Mouse (Mus musculus) liver, adult 2 months (tissue): ENCODE data around the gene Kdelr3. TPM values are rescaled to one million over a fixed set of nuclear protein-coding genes. Genes with fewer than 3 reads are reported as not detected.

Experiments used
- DNase-seq: peaks from one replicate; pipeline ENCODE4 v3.0.0-alpha.2; 2011; ENCODE audit warnings: low read depth, low spot score; ENCODE audit errors: extremely low read depth
- H3K27ac ChIP-seq: fragments of 200-500 bp; replicated peaks from 2 replicates; pipeline ENCODE4 v1.5.1; 2012; ENCODE audit warnings: low read depth, mild to moderate bottlenecking, control low read depth, inconsistent platforms, low read length; ENCODE audit not compliant: insufficient read depth
- H3K27me3 ChIP-seq: fragments of 200-500 bp; 2 replicates; pipeline ENCODE4 v1.6.1; 2012; ENCODE audit warnings: mild to moderate bottlenecking, moderate library complexity, low read length, inconsistent platforms; ENCODE audit not compliant: control insufficient read depth, insufficient read depth
- H3K36me3 ChIP-seq: fragments of 200-500 bp; 2 replicates; pipeline ENCODE4 v1.6.1; 2012; ENCODE audit warnings: low read length, inconsistent platforms; ENCODE audit not compliant: control insufficient read depth, insufficient read depth
- H3K4me1 ChIP-seq: fragments of 200-500 bp; 2 replicates; pipeline ENCODE4 v1.6.1; 2011; ENCODE audit warnings: low read length; ENCODE audit not compliant: control insufficient read depth, insufficient read depth
- H3K4me3 ChIP-seq: fragments of 200-500 bp; 2 replicates; pipeline ENCODE4 v1.5.1; 2011; ENCODE audit warnings: low read depth, mild to moderate bottlenecking, control low read depth, low read length, moderate library complexity; ENCODE audit not compliant: insufficient read depth
- H3K79me2 ChIP-seq: fragments of 200-500 bp; 2 replicates; pipeline ENCODE4 v1.6.1; 2012; ENCODE audit warnings: inconsistent platforms, mild to moderate bottlenecking, low read length, moderate library complexity; ENCODE audit not compliant: control insufficient read depth, insufficient read depth
- H3K9ac ChIP-seq: fragments of 200-500 bp; 2 replicates; pipeline ENCODE4 v1.6.1; 2012; ENCODE audit warnings: low read depth, mild to moderate bottlenecking, control low read depth, inconsistent platforms, low read length
- CTCF ChIP-seq: fragments of 200-500 bp; IDR thresholded peaks from 2 replicates; pipeline ENCODE4 v1.5.1; 2011; ENCODE audit warnings: low read depth, low read length, control low read depth
- POLR2A ChIP-seq: fragments of 200-500 bp; IDR thresholded peaks from 2 replicates; pipeline ENCODE4 v1.6.1; 2011; ENCODE audit warnings: low read length, control low read depth; ENCODE audit not compliant: insufficient read depth; ENCODE audit errors: extremely low read depth
- WGBS: fragments of 180-500 bp; shearing (Covaris S2); methylation state at CpG from one replicate; pipeline ENCODE4 v1.1.7; 2018; 5-methylcytosine and 5-hydroxymethylcytosine counted together
- polyA plus RNA-seq: library from polyadenylated mRNA; depleted of rRNA; stranded (reverse); fragments of >200 nt; gene quantifications from 2 replicates; pipeline ENCODE4 v1.2.3, GENCODE M21; 2012
- total RNA-seq: library from RNA; depleted of rRNA; stranded (reverse); fragments of >200 nt; gene quantifications from 2 replicates; pipeline ENCODE4 v1.2.3, GENCODE M21; 2014

The Kdelr3 gene
- total and polyA plus RNA-seq, 2 experiments: 0.67 to 0.83 TPM

DNA sequence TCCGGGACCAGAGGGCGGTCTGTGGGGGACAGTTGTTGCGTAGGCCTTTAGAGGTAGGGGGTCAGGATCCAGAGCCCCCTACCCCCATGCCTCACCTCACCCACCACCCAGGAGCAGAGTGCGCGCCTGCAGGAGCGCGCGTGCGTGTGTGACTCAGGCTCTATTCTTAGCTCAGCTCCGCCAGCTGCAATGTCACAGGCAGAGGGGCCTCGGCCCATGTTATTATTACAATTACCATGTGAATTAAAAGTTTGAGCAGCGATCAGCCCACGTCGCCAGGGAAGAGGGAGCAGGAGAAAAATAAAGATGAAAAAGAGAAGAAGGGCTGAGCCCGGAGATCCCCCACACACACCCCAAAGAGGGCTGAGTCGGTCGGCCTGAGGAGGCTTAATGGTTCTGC lies 16.1 kb upstream of the Kdelr3 start:
- Histone ChIP-seq H3K4me3 (no peak overlapping the region), H3K36me3 (no peaks in the 10 kb centered on the region), H3K27ac (no peak overlapping the region), H3K79me2 (no peaks in the 10 kb centered on the region), H3K9ac (no peak overlapping the region), H3K27me3 (peaks cover 12% of the 10 kb centered on the region), H3K4me1 (no peaks in the 10 kb centered on the region; the same call in 1 of the 2 replicates)
- TF ChIP-seq POLR2A (no peak), CTCF (no peak)
- WGBS: 83% methylated on average over 17 of the region's 17 CpGs
- DNase-seq: no peak

GRCm38 (mm10) chr15:79502891-79503341 lies 13.3 kb upstream of the Kdelr3 start:
- no peak overlapping the region for H3K4me3 ChIP-seq
- H3K27ac ChIP-seq: no peak overlapping the region
- H3K27me3 ChIP-seq: peaks cover 21% of the 10 kb centered on the region
- WGBS: 25% methylated on average over 18 of the region's 18 CpGs
- no peaks in the 10 kb centered on the region for H3K36me3 ChIP-seq
- no peak for DNase-seq
- no peaks in the 10 kb centered on the region; the same call in 1 of the 2 replicates for H3K4me1 ChIP-seq
- TF ChIP-seq CTCF: no peak
- no peak for TF ChIP-seq POLR2A
- H3K79me2 ChIP-seq: no peaks in the 10 kb centered on the region
- H3K9ac ChIP-seq: no peak overlapping the region

DNA sequence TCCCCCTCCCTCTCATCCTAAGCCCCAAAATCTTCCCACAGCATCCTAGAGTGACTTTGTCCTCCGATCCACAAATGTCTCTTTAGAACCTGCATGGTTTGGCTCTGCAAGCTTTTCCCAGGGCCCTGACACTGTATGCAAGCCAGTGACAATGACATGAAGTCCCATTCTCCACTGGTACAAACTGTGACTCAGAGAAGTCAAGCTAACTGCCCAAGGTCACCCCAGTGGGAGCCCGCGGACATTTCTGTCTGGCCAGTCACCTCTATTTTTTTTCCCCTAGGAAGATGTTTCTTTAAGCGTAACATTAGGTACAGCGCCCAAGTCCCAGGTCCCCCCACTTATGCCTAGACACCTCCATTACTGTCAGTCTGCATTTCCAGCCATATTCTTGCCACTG lies 12.8 kb upstream of the Kdelr3 start:
- Histone ChIP-seq H3K36me3 (no peaks in the 10 kb centered on the region), H3K79me2 (no peaks in the 10 kb centered on the region), H3K27ac (no peak overlapping the region), H3K9ac (no peak overlapping the region), H3K4me1 (no peaks in the 10 kb centered on the region; the same call in 1 of the 2 replicates), H3K27me3 (peaks cover 21% of the 10 kb centered on the region), H3K4me3 (no peak overlapping the region)
- no peak for TF ChIP-seq POLR2A
- no peak for TF ChIP-seq CTCF
- 57% methylated on average over 5 of the region's 5 CpGs for WGBS
- no peak for DNase-seq

DNA sequence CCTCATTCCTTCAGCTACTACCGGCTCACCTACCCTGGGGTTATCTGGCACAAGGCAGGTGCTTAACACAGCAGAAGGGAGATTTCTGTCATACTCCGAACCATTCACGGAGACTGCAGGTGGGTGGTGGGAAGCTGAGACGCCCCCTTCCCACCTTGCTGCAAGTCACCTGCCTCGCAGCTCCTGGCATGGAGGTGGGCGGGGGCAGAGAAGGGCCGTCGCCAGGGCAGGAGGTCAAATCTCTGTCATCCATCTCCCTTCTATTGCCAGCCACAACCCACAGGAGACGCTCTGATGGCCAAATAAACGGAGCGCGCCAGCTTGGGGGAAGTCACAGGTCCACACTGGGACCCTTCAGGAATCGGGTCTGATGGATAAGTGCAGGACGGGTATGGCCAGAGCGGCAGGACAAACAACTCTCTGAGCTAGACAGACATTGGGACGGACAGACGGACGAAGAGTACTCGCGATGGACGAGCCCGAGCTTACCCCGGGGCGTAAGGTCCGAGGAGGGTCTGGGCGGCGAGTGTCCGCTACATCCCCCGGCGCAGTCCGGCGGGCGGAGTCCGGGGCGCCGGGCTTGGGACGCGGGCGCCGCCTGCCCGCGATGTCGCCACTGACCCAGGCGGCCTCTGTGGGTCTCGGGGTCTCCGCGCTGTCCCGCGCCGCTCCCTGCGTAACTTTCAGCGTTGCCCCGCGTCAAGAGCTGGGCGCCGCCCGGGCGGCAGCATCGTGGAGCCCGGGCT lies 11.3 kb upstream of the Kdelr3 start, which contains the start of gene Kcnj4:
Kcnj4 (minus strand) TSS at position 535 of the 746 bp plus-strand sequence.
- DNase-seq: no peak
- H3K9ac ChIP-seq: no peak within 1 kb of the TSS; the same call in 1 of the 2 replicates
- no peaks in the 10 kb centered on the region for H3K36me3 ChIP-seq
- H3K27ac ChIP-seq: no peak within 1 kb of the TSS
- H3K4me3 ChIP-seq: peak within 1 kb of the TSS; percentile 27; the same call in 1 of the 2 replicates
- TF ChIP-seq CTCF (no peak), POLR2A (no peak)
- peaks cover 21% of the 10 kb centered on the region for H3K27me3 ChIP-seq
- H3K79me2 ChIP-seq: no peaks in the 10 kb centered on the region
- H3K4me1 ChIP-seq: no peaks in the 10 kb centered on the region; the same call in 1 of the 2 replicates
- 4% methylated on average over 58 of the region's 60 CpGs for WGBS

DNA sequence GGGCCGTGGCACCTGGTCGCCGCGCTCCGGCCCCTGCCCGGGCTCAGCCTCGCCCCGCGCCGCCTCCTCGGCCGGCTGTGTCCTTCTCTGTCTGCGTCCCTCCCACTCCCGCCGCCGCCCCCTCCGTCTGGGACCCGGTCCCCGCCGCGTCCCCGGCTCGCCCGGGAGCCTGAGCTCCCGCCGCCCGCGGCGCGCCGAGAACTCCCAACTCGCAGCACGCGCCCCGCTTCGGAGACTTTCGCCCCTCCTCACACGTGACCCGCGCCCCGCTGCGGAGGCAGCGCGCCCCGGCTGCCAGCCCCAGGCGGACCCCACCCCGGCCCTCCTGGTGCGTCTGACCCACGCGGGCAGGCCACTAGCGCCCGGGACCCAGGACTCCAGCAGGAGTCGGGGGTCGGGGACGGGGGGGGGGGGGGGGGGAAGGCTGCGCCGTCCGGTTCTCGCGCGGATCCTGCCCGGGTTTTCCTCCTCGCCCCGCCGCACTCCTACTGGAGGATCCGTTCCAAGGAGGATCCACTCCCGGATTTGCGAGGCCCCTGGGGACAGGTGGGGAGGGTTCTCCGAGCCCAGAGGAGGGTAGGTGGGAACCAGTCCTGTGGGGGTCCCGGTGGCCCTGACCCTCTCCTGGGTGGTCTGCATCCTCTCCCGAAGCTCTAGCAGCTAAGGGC lies 10.5 kb upstream of the Kdelr3 start:
- Histone ChIP-seq H3K79me2 (no peaks in the 10 kb centered on the region), H3K27ac (no peak overlapping the region), H3K36me3 (no peaks in the 10 kb centered on the region), H3K9ac (no peak overlapping the region; the same call in 1 of the 2 replicates), H3K4me1 (no peaks in the 10 kb centered on the region; the same call in 1 of the 2 replicates), H3K4me3 (peak overlapping the region; percentile 27; the same call in 1 of the 2 replicates), H3K27me3 (peaks cover 28% of the 10 kb centered on the region)
- no peak for DNase-seq
- TF ChIP-seq CTCF: no peak
- TF ChIP-seq POLR2A: no peak
- WGBS: 2% methylated on average over 58 of the region's 71 CpGs

DNA sequence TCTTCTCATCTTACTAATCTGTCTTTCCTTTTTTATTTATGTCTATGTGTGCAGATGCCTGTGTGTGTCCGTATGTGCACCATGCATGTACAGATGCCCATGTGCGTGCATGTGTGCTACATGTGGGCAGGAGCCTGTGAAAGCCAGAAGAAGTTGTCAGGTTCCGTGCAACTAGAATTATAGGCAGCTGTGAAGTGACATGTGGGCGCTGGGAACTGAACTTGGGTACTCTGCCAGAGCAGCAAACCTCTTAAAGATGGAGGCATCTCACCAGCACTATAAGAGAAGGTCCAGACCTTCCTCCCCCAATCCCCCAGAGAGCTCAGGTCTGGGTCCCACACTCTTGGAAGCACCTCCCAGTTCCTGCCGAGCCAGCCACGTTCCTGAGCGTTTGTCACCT lies 9.8 kb upstream of the Kdelr3 start:
- no peak for DNase-seq
- TF ChIP-seq CTCF: no peak
- no peak for TF ChIP-seq POLR2A
- Histone ChIP-seq H3K4me3 (no peak overlapping the region), H3K36me3 (no peaks in the 10 kb centered on the region), H3K4me1 (no peaks in the 10 kb centered on the region; the same call in 1 of the 2 replicates), H3K27me3 (peaks cover 34% of the 10 kb centered on the region), H3K79me2 (no peaks in the 10 kb centered on the region), H3K27ac (no peak overlapping the region), H3K9ac (no peak overlapping the region)
- 39% methylated on average over 7 of the region's 7 CpGs for WGBS
